19 mouse cellular contexts compared by ENCODE assay signal in the genomic region with DNA sequence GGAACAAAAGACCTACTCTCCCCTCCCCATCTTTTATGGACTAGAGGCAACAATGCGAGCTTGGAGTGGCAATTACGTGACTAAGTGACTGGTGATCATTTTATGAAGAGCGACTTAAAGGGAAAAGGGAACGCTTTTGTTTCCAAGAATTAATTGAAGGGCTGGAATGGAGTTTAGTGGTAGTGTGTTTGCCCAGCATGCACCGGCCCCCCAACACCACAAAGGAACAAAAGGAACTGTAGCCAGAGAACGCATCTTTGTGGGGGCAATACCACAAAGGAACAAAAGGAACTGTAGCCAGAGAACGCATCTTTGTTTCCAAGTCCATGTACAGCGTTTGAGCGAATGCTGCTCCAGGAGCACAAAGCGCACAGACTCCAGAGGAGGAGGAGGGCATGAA.
DNase-seq lines count a peak whose midpoint lies in the region; ATAC-seq and TF ChIP-seq lines count a peak whose summit lies in the region.
"Had no signal": no experiment of that assay in that cellular context is flagged by ENCODE, and none has a peak within 500 bp of the region (broad histone marks: within the 10 kb centered on the region; RNA-seq: fewer than 3 reads in every experiment).

No protein-coding gene starts in this region.

- DNase-seq in forebrain, embryonic 11.5 days (ENCODE audit: low spot score): no peak
- peak; percentile 66 for DNase-seq in testis, postnatal 14 days (ENCODE audit: low spot score)
- no peak for DNase-seq in testis, postnatal 10 days (ENCODE audit: low spot score)
- DNase-seq in limb, embryonic 14.5 days (ENCODE audit: low spot score): no peak
- no peak for DNase-seq in right cerebral cortex, postnatal 10 days (ENCODE audit: low spot score in 2 of 2)
- no peak for DNase-seq in lung, adult 18-20 months
- DNase-seq in gastrocnemius, postnatal 4 days (ENCODE audit: low spot score in 2 of 2): no peak
- DNase-seq: adrenal gland, postnatal 10 days; cerebellum, adult 11-12 months; cerebellum, postnatal 25 days; heart, adult 18-20 months; heart, postnatal 4 days; thymus, postnatal 25 days had no signal

- TF ChIP-seq POLR2A in limb, embryonic 14.5 days (IDR thresholded peaks at IDR 0.05; ENCODE audit: borderline replicate concordance, extremely low read depth, insufficient read depth, insufficient read length): no peak

- no peaks in the 10 kb centered on the region for H3K36me3 ChIP-seq in forebrain, embryonic 12.5 days (replicated peaks)
- H3K36me3 ChIP-seq in forebrain, embryonic 11.5 days (ENCODE audit: control insufficient read depth, insufficient read depth, low read length): no peaks in the 10 kb centered on the region
- no peaks in the 10 kb centered on the region for H3K36me3 ChIP-seq in limb, embryonic 14.5 days (ENCODE audit: control insufficient read depth, insufficient read depth, low read length)
- H3K36me3 ChIP-seq: limb, embryonic 15.5 days had no signal

- no peaks in the 10 kb centered on the region for H3K9me3 ChIP-seq in forebrain, embryonic 12.5 days
- no peaks in the 10 kb centered on the region for H3K9me3 ChIP-seq in forebrain, embryonic 11.5 days (ENCODE audit: control insufficient read depth, low read length)
- no peaks in the 10 kb centered on the region for H3K9me3 ChIP-seq in limb, embryonic 14.5 days (ENCODE audit: control insufficient read depth, low read length)
- H3K9me3 ChIP-seq: limb, embryonic 15.5 days had no signal

- H3K27ac ChIP-seq in forebrain, embryonic 12.5 days: 0 out of 2 replicates have a peak overlapping the region, but pooled peaks have one; percentile 21
- no peak overlapping the region; the same call in 1 of the 2 replicates for H3K27ac ChIP-seq in forebrain, embryonic 11.5 days (ENCODE audit: low read depth, low read length)
- H3K27ac ChIP-seq in limb, embryonic 14.5 days (replicated peaks; ENCODE audit: low read depth, low read length): 0 out of 2 replicates have a peak overlapping the region, but pooled peaks have one; percentile 26
- H3K27ac ChIP-seq: limb, embryonic 15.5 days; stomach, postnatal 0 days had no signal

- ATAC-seq in forebrain, embryonic 12.5 days (ENCODE audit: low FRiP score): no peak
- ATAC-seq in forebrain, embryonic 11.5 days (replicated peaks; ENCODE audit: low FRiP score): no peak
- ATAC-seq in limb, embryonic 14.5 days (ENCODE audit: low FRiP score, low read depth): no peak
- ATAC-seq: intestine, postnatal 0 days had no signal

- no peak overlapping the region for H3K9ac ChIP-seq in forebrain, embryonic 12.5 days
- no peak overlapping the region for H3K9ac ChIP-seq in forebrain, embryonic 11.5 days (ENCODE audit: low read length)
- H3K9ac ChIP-seq in limb, embryonic 14.5 days (ENCODE audit: low read depth, low read length, severe bottlenecking): no peak overlapping the region
- H3K9ac ChIP-seq: limb, embryonic 15.5 days had no signal

- peaks cover 20% of the 10 kb centered on the region for H3K4me1 ChIP-seq in forebrain, embryonic 12.5 days
- peaks cover 4% of the 10 kb centered on the region; the same call in 1 of the 2 replicates for H3K4me1 ChIP-seq in forebrain, embryonic 11.5 days (replicated peaks; ENCODE audit: control insufficient read depth, insufficient read depth, low read length)
- H3K4me1 ChIP-seq in limb, embryonic 14.5 days (ENCODE audit: control insufficient read depth, insufficient read depth, low read length): peaks cover 22% of the 10 kb centered on the region

- H3K4me2 ChIP-seq in forebrain, embryonic 12.5 days: no peak overlapping the region
- no peak overlapping the region for H3K4me2 ChIP-seq in forebrain, embryonic 11.5 days (ENCODE audit: low read depth, low read length, severe bottlenecking)
- H3K4me2 ChIP-seq in limb, embryonic 14.5 days (replicated peaks; ENCODE audit: low read depth, low read length, severe bottlenecking): no peak overlapping the region
- H3K4me2 ChIP-seq: limb, embryonic 15.5 days had no signal

- no peaks in the 10 kb centered on the region for H3K27me3 ChIP-seq in forebrain, embryonic 12.5 days
- no peaks in the 10 kb centered on the region for H3K27me3 ChIP-seq in forebrain, embryonic 11.5 days (ENCODE audit: control insufficient read depth, insufficient read depth, low read length)
- no peaks in the 10 kb centered on the region for H3K27me3 ChIP-seq in limb, embryonic 14.5 days (ENCODE audit: control insufficient read depth, insufficient read depth, low read length)
- H3K27me3 ChIP-seq: CH12.LX; limb, embryonic 15.5 days had no signal

- 25% methylated on average over 10 of the region's 10 CpGs for WGBS in forebrain, embryonic 12.5 days
- 38% methylated on average over 10 of the region's 10 CpGs for WGBS in forebrain, embryonic 11.5 days
- 72% methylated on average over 10 of the region's 10 CpGs for WGBS in limb, embryonic 14.5 days

- H3K4me3 ChIP-seq in forebrain, embryonic 12.5 days (replicated peaks): no peak overlapping the region
- no peak overlapping the region for H3K4me3 ChIP-seq in forebrain, embryonic 11.5 days (ENCODE audit: low read depth, low read length)
- H3K4me3 ChIP-seq in limb, embryonic 14.5 days (replicated peaks; ENCODE audit: low read length): no peak overlapping the region
- H3K4me3 ChIP-seq: limb, embryonic 15.5 days; myocyte had no signal
